Mouse (Mus musculus): ENCODE measurements at regions not wholly inside any gene's neighbourhood (a gene's known extent, or its start where the extent isn't known, plus 50 kb on each side); places are given as distances from the start of the nearest gene placed in this dataset.

- no peaks in the 10 kb centered on the region for H3K4me1 ChIP-seq (replicated peaks)
- no peak overlapping the region for H3K27ac ChIP-seq
- no peaks in the 10 kb centered on the region for H3K27me3 ChIP-seq (ENCODE audit: insufficient read depth, poor library complexity, severe bottlenecking)
- H3K4me3 ChIP-seq: no peak overlapping the region
- no peak for DNase-seq (ENCODE audit: low spot score)
- no peaks in the 10 kb centered on the region for H3K36me3 ChIP-seq
- no peaks in the 10 kb centered on the region for H3K9me3 ChIP-seq
Observed at GRCm38 (mm10) chr16:15196855-15197254, 120.4 kb upstream of the Gm21897 start.

GRCm38 (mm10) chr16:15215921-15216320 is 101.3 kb upstream of the Gm21897 start:
- Histone ChIP-seq H3K27ac (no peak overlapping the region), H3K4me1 (replicated peaks) (no peaks in the 10 kb centered on the region), H3K9me3 (no peaks in the 10 kb centered on the region), H3K27me3 (ENCODE audit: insufficient read depth, poor library complexity, severe bottlenecking) (no peaks in the 10 kb centered on the region), H3K36me3 (no peaks in the 10 kb centered on the region), H3K4me3 (no peak overlapping the region)
- 89% methylated on average over 2 of the region's 2 CpGs for WGBS
- DNase-seq (ENCODE audit: low spot score): no peak

GRCm38 (mm10) chr16:15220961-15221547 is 96.2 kb upstream of the Gm21897 start:
- H3K9me3 ChIP-seq: peaks cover 5% of the 10 kb centered on the region; the same call in 1 of the 2 replicates
- no peak overlapping the region for H3K27ac ChIP-seq
- H3K27me3 ChIP-seq (ENCODE audit: insufficient read depth, poor library complexity, severe bottlenecking): no peaks in the 10 kb centered on the region
- WGBS: 73% methylated on average over 4 of the region's 4 CpGs
- H3K4me3 ChIP-seq: no peak overlapping the region
- DNase-seq (ENCODE audit: low spot score): peak; percentile 29
- no peaks in the 10 kb centered on the region for H3K4me1 ChIP-seq (replicated peaks)
- H3K36me3 ChIP-seq: no peaks in the 10 kb centered on the region

- no peak for DNase-seq (ENCODE audit: low spot score)
- H3K36me3 ChIP-seq: no peaks in the 10 kb centered on the region
- H3K9me3 ChIP-seq: no peaks in the 10 kb centered on the region
- H3K4me1 ChIP-seq (replicated peaks): no peaks in the 10 kb centered on the region
- H3K27ac ChIP-seq: no peak overlapping the region
- no peak overlapping the region for H3K4me3 ChIP-seq
- no peaks in the 10 kb centered on the region for H3K27me3 ChIP-seq (ENCODE audit: insufficient read depth, poor library complexity, severe bottlenecking)
Observed at GRCm38 (mm10) chr16:15237836-15238235, 79.4 kb upstream of the Gm21897 start.

- Histone ChIP-seq H3K4me3 (no peak overlapping the region), H3K9me3 (no peaks in the 10 kb centered on the region), H3K27me3 (ENCODE audit: insufficient read depth, poor library complexity, severe bottlenecking) (no peaks in the 10 kb centered on the region), H3K4me1 (replicated peaks) (no peaks in the 10 kb centered on the region), H3K36me3 (no peaks in the 10 kb centered on the region), H3K27ac (no peak overlapping the region)
- no peak for DNase-seq (ENCODE audit: low spot score)
Observed at GRCm38 (mm10) chr16:15238449-15238848, 78.8 kb upstream of the Gm21897 start.

GRCm38 (mm10) chr16:15250186-15250585 is 67.1 kb upstream of the Gm21897 start:
- Histone ChIP-seq H3K4me3 (no peak overlapping the region), H3K9me3 (no peaks in the 10 kb centered on the region), H3K4me1 (replicated peaks) (no peaks in the 10 kb centered on the region), H3K27ac (no peak overlapping the region), H3K27me3 (ENCODE audit: insufficient read depth, poor library complexity, severe bottlenecking) (no peaks in the 10 kb centered on the region), H3K36me3 (no peaks in the 10 kb centered on the region)
- DNase-seq (ENCODE audit: low spot score): no peak

- no peaks in the 10 kb centered on the region for H3K36me3 ChIP-seq
- DNase-seq (ENCODE audit: low spot score): no peak
- H3K4me3 ChIP-seq: no peak overlapping the region
- no peak overlapping the region for H3K27ac ChIP-seq
- 86% methylated on average over 2 of the region's 2 CpGs for WGBS
- no peaks in the 10 kb centered on the region for H3K9me3 ChIP-seq
- H3K27me3 ChIP-seq (ENCODE audit: insufficient read depth, poor library complexity, severe bottlenecking): no peaks in the 10 kb centered on the region
- no peaks in the 10 kb centered on the region for H3K4me1 ChIP-seq (replicated peaks)
Observed at GRCm38 (mm10) chr16:15251686-15252085, 65.6 kb upstream of the Gm21897 start.

- no peaks in the 10 kb centered on the region for H3K9me3 ChIP-seq
- WGBS: 85% methylated on average over 6 of the region's 6 CpGs
- no peak for DNase-seq (ENCODE audit: low spot score)
- H3K4me3 ChIP-seq: no peak overlapping the region
- H3K36me3 ChIP-seq: no peaks in the 10 kb centered on the region
- no peaks in the 10 kb centered on the region for H3K27me3 ChIP-seq (ENCODE audit: insufficient read depth, poor library complexity, severe bottlenecking)
- H3K27ac ChIP-seq: no peak overlapping the region
- no peaks in the 10 kb centered on the region for H3K4me1 ChIP-seq (replicated peaks)
Observed at GRCm38 (mm10) chr16:15252666-15253347, 64.5 kb upstream of the Gm21897 start.

- no peak for DNase-seq (ENCODE audit: low spot score)
- H3K9me3 ChIP-seq: no peaks in the 10 kb centered on the region
- no peak overlapping the region for H3K4me3 ChIP-seq
- 79% methylated on average over 3 of the region's 3 CpGs for WGBS
- no peaks in the 10 kb centered on the region for H3K4me1 ChIP-seq (replicated peaks)
- no peaks in the 10 kb centered on the region for H3K27me3 ChIP-seq (ENCODE audit: insufficient read depth, poor library complexity, severe bottlenecking)
- no peaks in the 10 kb centered on the region for H3K36me3 ChIP-seq
- H3K27ac ChIP-seq: no peak overlapping the region
Observed at GRCm38 (mm10) chr16:15253348-15253693, 63.9 kb upstream of the Gm21897 start.

- H3K27me3 ChIP-seq (ENCODE audit: insufficient read depth, poor library complexity, severe bottlenecking): no peaks in the 10 kb centered on the region
- no peak for DNase-seq (ENCODE audit: low spot score)
- no peaks in the 10 kb centered on the region for H3K4me1 ChIP-seq (replicated peaks)
- no peak overlapping the region for H3K27ac ChIP-seq
- no peaks in the 10 kb centered on the region for H3K9me3 ChIP-seq
- H3K36me3 ChIP-seq: no peaks in the 10 kb centered on the region
- 93% methylated on average over 2 of the region's 2 CpGs for WGBS
- no peak overlapping the region for H3K4me3 ChIP-seq
Observed at GRCm38 (mm10) chr16:15254669-15255068, 62.6 kb upstream of the Gm21897 start.

GRCm38 (mm10) chr16:15259474-15259873 is 57.8 kb upstream of the Gm21897 start:
- no peaks in the 10 kb centered on the region for H3K36me3 ChIP-seq
- no peaks in the 10 kb centered on the region for H3K27me3 ChIP-seq (ENCODE audit: insufficient read depth, poor library complexity, severe bottlenecking)
- DNase-seq (ENCODE audit: low spot score): no peak
- no peaks in the 10 kb centered on the region for H3K4me1 ChIP-seq (replicated peaks)
- no peaks in the 10 kb centered on the region for H3K9me3 ChIP-seq
- no peak overlapping the region for H3K4me3 ChIP-seq
- H3K27ac ChIP-seq: no peak overlapping the region
- 71% methylated on average over 6 of the region's 6 CpGs for WGBS

- WGBS: 80% methylated on average over 4 of the region's 4 CpGs
- no peak overlapping the region for H3K4me3 ChIP-seq
- no peaks in the 10 kb centered on the region for H3K4me1 ChIP-seq (replicated peaks)
- no peaks in the 10 kb centered on the region for H3K36me3 ChIP-seq
- no peak overlapping the region for H3K27ac ChIP-seq
- no peak for DNase-seq (ENCODE audit: low spot score)
- no peaks in the 10 kb centered on the region for H3K9me3 ChIP-seq
- no peaks in the 10 kb centered on the region for H3K27me3 ChIP-seq (ENCODE audit: insufficient read depth, poor library complexity, severe bottlenecking)
Observed at GRCm38 (mm10) chr16:15260069-15260468, 57.2 kb upstream of the Gm21897 start.

Measured in hindbrain, embryonic 10.5 days (tissue).